Mouse (Mus musculus): ENCODE data around the gene Efcab6. TPM values are rescaled to one million over a fixed set of nuclear protein-coding genes. Genes with fewer than 3 reads are reported as not detected.

The Efcab6 gene
- polyA plus RNA-seq, 1 experiment, result not detected

DNA sequence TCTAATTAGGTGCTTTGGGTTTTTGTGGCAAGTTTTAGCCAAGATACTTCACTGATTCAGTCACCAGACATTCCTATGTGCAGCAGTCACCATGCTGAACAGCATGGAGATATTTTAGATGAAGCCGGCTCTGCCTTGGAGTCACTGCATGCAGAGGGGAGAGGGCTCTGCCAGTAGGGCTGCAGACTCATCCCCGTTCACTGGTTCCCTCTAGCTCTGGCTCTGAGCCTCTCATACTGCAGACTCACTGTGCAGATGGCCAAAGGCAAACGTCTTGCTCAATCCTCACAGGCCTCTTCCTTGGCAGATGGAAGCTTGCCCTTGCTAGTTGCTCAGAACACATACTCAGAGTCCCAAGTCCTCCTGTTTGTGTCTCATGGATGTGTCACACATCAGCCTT is 139.8 kb downstream of the Efcab6 start:
- no peaks in the 10 kb centered on the region for H3K79me2 ChIP-seq (ENCODE audit: control insufficient read depth, insufficient read depth)
- H3K4me3 ChIP-seq, result no peak overlapping the region
- no peak overlapping the region for H3K4me2 ChIP-seq (ENCODE audit: low read depth)
- H3K36me3 ChIP-seq (ENCODE audit: control insufficient read depth, insufficient read depth), result no peaks in the 10 kb centered on the region
- no peak overlapping the region for H3ac ChIP-seq (ENCODE audit: control insufficient read depth, insufficient read length)
- no peaks in the 10 kb centered on the region for H3K27me3 ChIP-seq (ENCODE audit: control insufficient read depth, insufficient read depth, insufficient read length)
- TF ChIP-seq MYOD1 (IDR thresholded peaks at IDR 0.05; ENCODE audit: control insufficient read depth in 1 of 3, insufficient read length in 2 of 3, low read depth in 2 of 3), result no peak
- TF ChIP-seq POLR2AphosphoS2 (IDR thresholded peaks at IDR 0.05; ENCODE audit: insufficient read length, low read depth), result no peak
- TF ChIP-seq REST (IDR thresholded peaks at IDR 0.05; ENCODE audit: insufficient read depth, insufficient read length), result no peak
- TF ChIP-seq CEBPB (IDR thresholded peaks at IDR 0.05; ENCODE audit: insufficient read depth, poor library complexity, severe bottlenecking), result no peak
- TF ChIP-seq USF1 (IDR thresholded peaks at IDR 0.05; ENCODE audit: low read depth), result no peak
- TF ChIP-seq TCF3 (IDR thresholded peaks at IDR 0.05; ENCODE audit: insufficient read length, low read depth), result no peak
- TF ChIP-seq E2F4 (IDR thresholded peaks at IDR 0.05; ENCODE audit: insufficient read depth), result no peak
- no peak for TF ChIP-seq TCF12 (IDR thresholded peaks at IDR 0.05; ENCODE audit: insufficient read depth, poor library complexity, severe bottlenecking)
- no peak for TF ChIP-seq POLR2A (IDR thresholded peaks at IDR 0.05; ENCODE audit: insufficient read length, low read depth)
- no peak for TF ChIP-seq SRF (IDR thresholded peaks at IDR 0.05; ENCODE audit: control insufficient read depth, insufficient read length, low read depth)
- no peak for TF ChIP-seq MAX (IDR thresholded peaks at IDR 0.05; ENCODE audit: low read depth)
- no peak for TF ChIP-seq MYOG (IDR thresholded peaks at IDR 0.05; ENCODE audit: control insufficient read depth in 1 of 3, insufficient read depth in 1 of 3, insufficient read length in 2 of 3, low read depth in 2 of 3)

DNA sequence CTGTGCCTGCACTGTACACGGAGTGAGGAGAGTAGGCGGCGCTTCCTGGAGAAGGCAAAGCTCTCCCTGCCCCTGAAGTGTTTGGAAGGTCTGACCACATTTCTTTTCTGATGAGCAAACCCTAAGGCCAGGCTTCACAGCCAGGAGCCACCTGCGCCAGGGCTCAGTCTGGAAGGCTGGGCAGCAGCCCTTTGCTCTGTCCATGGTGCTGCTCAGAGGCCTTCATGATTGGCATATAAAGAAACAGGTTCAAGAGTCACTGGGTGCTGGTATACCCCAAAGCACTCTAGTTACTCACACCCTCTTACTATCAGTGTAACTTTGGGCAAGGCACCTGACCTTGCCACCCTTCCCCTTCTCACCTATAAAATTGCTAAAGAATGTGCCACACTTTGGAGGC is 140.5 kb downstream of the Efcab6 start:
- Histone ChIP-seq H3K79me2 (ENCODE audit: control insufficient read depth, insufficient read depth) (no peaks in the 10 kb centered on the region), H3K4me2 (ENCODE audit: low read depth) (no peak overlapping the region), H3ac (ENCODE audit: control insufficient read depth, insufficient read length) (no peak overlapping the region), H3K36me3 (ENCODE audit: control insufficient read depth, insufficient read depth) (no peaks in the 10 kb centered on the region), H3K4me3 (no peak overlapping the region), H3K27me3 (ENCODE audit: control insufficient read depth, insufficient read depth, insufficient read length) (no peaks in the 10 kb centered on the region)
- TF ChIP-seq MAX (IDR thresholded peaks at IDR 0.05; ENCODE audit: low read depth), result no peak
- no peak for TF ChIP-seq POLR2A (IDR thresholded peaks at IDR 0.05; ENCODE audit: insufficient read length, low read depth)
- no peak for TF ChIP-seq MYOG (IDR thresholded peaks at IDR 0.05; ENCODE audit: control insufficient read depth in 1 of 3, insufficient read depth in 1 of 3, insufficient read length in 2 of 3, low read depth in 2 of 3)
- no peak for TF ChIP-seq TCF3 (IDR thresholded peaks at IDR 0.05; ENCODE audit: insufficient read length, low read depth)
- peak; percentile 73 for TF ChIP-seq REST (IDR thresholded peaks at IDR 0.05; ENCODE audit: insufficient read depth, insufficient read length)
- no peak for TF ChIP-seq POLR2AphosphoS2 (IDR thresholded peaks at IDR 0.05; ENCODE audit: insufficient read length, low read depth)
- no peak for TF ChIP-seq TCF12 (IDR thresholded peaks at IDR 0.05; ENCODE audit: insufficient read depth, poor library complexity, severe bottlenecking)

DNA sequence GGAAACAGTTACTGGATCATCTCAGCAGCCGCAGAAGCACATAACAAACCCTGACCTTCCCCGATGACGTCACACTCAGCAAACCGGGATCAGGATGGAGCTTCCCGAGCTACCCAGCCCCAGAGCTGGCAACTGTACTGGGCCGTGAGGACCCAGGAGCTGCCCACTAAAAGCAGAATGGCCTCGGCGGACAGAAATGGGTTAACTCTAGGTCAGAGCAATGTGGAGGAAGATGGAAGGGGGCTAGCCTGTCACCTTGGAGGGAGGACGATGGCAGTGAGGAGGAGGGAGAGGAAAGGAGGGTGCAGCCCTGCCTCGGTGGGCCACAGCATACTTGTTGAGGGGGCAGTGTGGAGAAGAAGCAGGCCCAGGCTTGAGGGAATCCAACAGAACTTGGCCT is 149.8 kb downstream of the Efcab6 start:
- no peaks in the 10 kb centered on the region for H3K79me2 ChIP-seq (ENCODE audit: control insufficient read depth, insufficient read depth)
- no peak overlapping the region for H3K4me2 ChIP-seq (ENCODE audit: low read depth)

DNA sequence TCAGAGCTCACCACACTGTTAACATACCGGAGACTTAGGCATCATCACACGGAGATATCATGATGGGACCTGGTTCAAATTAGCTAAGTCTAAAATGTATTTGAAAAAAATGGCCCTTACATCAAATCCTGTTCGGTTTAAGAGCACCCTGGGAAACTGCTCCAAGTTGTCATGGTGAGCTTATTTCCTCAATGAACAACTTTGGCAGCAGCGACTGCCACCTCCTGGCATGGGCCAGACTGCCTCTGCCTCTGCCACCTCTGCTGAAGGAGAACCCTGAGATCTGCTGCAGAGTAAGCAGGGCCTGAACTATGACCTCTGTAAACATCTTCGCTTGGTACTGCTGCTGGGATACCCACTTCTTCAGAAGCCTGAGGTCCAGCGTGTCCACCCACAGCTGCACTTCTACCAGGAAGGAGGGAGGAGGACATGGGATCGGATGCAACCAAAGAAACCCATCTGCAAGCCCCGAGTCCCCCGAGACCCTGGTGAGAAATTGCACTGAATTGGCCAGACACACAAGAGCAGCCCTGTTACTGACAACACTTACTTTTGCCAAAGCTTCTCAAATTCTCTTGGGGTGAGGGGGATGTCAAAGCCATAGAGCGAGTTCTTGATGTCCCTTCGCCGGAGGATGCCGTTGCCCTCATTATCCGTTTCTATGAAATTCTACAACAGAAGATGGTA is 152.0 kb downstream of the Efcab6 start:
- no peak overlapping the region for H3K4me3 ChIP-seq
- H3K79me2 ChIP-seq (ENCODE audit: control insufficient read depth, insufficient read depth), result no peaks in the 10 kb centered on the region
- H3K36me3 ChIP-seq (ENCODE audit: control insufficient read depth, insufficient read depth), result no peaks in the 10 kb centered on the region
- TF ChIP-seq TCF3 (IDR thresholded peaks at IDR 0.05; ENCODE audit: insufficient read length, low read depth) (no peak), REST (IDR thresholded peaks at IDR 0.05; ENCODE audit: insufficient read depth, insufficient read length) (no peak)
- no peaks in the 10 kb centered on the region for H3K27me3 ChIP-seq (ENCODE audit: control insufficient read depth, insufficient read depth, insufficient read length)
- H3K4me2 ChIP-seq (ENCODE audit: low read depth), result no peak overlapping the region
- no peak overlapping the region for H3ac ChIP-seq (ENCODE audit: control insufficient read depth, insufficient read length)

More for the DNA sequence above, 149.8 kb downstream of the Efcab6 start:
- H3K27me3 ChIP-seq (ENCODE audit: control insufficient read depth, insufficient read depth, insufficient read length), result no peaks in the 10 kb centered on the region
- TF ChIP-seq USF1 (IDR thresholded peaks at IDR 0.05; ENCODE audit: low read depth) (no peak), CEBPB (IDR thresholded peaks at IDR 0.05; ENCODE audit: insufficient read depth, poor library complexity, severe bottlenecking) (no peak), POLR2AphosphoS2 (IDR thresholded peaks at IDR 0.05; ENCODE audit: insufficient read length, low read depth) (no peak), POLR2A (IDR thresholded peaks at IDR 0.05; ENCODE audit: insufficient read length, low read depth) (no peak), E2F4 (IDR thresholded peaks at IDR 0.05; ENCODE audit: insufficient read depth) (no peak)
- H3K36me3 ChIP-seq (ENCODE audit: control insufficient read depth, insufficient read depth), result no peaks in the 10 kb centered on the region
- no peak overlapping the region for H3K4me3 ChIP-seq
- H3ac ChIP-seq (ENCODE audit: control insufficient read depth, insufficient read length), result no peak overlapping the region

DNA sequence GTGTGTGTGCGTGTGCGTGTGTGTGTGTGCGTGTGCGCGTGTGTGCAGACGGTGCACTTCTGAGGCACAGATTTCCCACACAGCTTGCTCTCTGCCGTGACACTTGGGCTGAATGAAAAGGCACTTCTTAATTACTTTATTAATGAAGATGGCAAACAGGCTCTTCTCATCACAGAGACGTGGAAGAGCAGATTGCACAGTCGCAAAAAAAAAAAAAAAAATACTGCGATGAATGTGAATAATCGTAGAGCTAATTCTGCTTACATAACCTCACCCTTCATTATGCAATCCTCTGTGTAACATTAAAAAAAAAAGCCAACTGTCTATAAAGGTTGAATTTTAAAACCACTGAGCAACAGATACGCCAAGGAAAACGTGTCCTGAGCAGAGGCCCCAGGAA is 158.7 kb downstream of the Efcab6 start:
- Histone ChIP-seq H3K27me3 (ENCODE audit: control insufficient read depth, insufficient read depth, insufficient read length) (peaks cover 36% of the 10 kb centered on the region), H3K4me2 (ENCODE audit: low read depth) (no peak overlapping the region), H3K4me3 (no peak overlapping the region), H3ac (ENCODE audit: control insufficient read depth, insufficient read length) (no peak overlapping the region), H3K36me3 (ENCODE audit: control insufficient read depth, insufficient read depth) (no peaks in the 10 kb centered on the region), H3K79me2 (ENCODE audit: control insufficient read depth, insufficient read depth) (no peaks in the 10 kb centered on the region)
- no peak for TF ChIP-seq POLR2AphosphoS2 (IDR thresholded peaks at IDR 0.05; ENCODE audit: insufficient read length, low read depth)
- TF ChIP-seq MAX (IDR thresholded peaks at IDR 0.05; ENCODE audit: low read depth), result no peak
- TF ChIP-seq REST (IDR thresholded peaks at IDR 0.05; ENCODE audit: insufficient read depth, insufficient read length), result no peak
- TF ChIP-seq MYOG (IDR thresholded peaks at IDR 0.05; ENCODE audit: control insufficient read depth in 1 of 3, insufficient read depth in 1 of 3, insufficient read length in 2 of 3, low read depth in 2 of 3), result no peak

Measured in myocyte (in vitro differentiated cells).